Mouse (Mus musculus) layer of hippocampus, postnatal 36 days (tissue): ENCODE data around the gene Arhgap28. TPM values are rescaled to one million over a fixed set of nuclear protein-coding genes. Genes with fewer than 3 reads are reported as not detected.

Source experiments
- DNase-seq, 2 experiments: peaks; one replicate each; pipeline ENCODE4 v3.0.0; 2022
- total RNA-seq, 2 experiments: library from RNA; stranded (reverse); gene quantifications; 2 replicates each; pipeline ENCODE4 v1.2.3; 2021

Arhgap28 gene
- total RNA-seq, 2 experiments from 2014 or later, result 0.35 to 0.46 TPM

DNA sequence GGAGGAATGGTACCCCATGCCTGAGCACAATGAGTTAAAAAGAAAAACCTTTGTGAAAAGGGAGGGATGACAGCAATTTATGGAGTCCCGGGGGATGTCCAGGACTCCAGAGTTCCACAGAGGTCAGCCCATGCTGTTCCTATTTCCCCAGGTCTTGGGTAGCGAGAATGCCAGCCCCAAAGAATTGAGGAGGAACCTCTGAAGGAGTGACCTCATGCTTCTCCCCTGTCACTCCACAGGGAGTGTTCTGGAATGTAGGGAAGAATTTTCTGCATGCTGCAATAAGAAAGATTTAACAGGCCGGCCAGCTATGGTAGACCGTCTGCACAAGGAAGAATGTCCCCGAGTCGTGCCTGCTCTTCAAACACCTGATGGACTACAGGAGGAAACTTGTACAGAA is 72.5 kb downstream of the Arhgap28 start:
- DNase-seq, result no peak

DNA sequence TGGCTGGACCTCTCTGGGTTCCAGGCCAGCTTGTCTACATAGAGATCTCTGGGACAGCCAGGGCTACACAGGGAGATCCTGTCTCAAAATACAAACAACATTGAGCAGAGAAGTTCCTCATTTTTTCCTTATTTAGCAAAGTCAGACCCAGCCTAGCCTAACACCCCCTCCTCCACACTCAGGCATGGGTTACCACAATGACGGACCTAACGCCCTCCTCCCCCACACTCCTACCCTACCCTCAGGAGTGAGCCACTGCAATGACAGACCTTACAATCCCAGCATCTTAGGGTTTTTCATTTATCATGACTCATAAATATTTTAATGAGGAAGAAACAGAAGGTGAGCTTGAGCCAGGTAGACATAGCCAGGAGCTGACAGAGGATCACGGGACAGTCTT is 73.0 kb downstream of the Arhgap28 start:
- no peak for DNase-seq

DNA sequence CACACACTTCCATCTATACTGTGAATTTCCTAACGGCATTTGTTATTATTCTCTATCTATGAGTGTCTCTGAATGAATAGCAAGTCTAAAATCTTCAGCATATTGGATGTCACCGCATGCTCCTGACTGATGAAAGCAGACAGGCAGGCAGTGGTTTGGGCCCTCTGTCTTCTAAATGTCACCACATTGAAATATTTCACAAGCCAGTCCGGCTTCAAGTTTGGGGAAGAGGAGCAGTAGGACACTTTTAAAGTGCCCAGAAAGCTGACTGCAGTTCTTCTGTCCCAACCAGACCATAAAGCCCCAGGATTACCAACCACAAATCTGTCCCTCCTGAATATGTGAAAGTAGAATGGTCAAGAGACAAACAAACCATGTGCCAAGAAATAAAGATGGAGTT is 73.5 kb downstream of the Arhgap28 start:
- DNase-seq, result no peak

DNA sequence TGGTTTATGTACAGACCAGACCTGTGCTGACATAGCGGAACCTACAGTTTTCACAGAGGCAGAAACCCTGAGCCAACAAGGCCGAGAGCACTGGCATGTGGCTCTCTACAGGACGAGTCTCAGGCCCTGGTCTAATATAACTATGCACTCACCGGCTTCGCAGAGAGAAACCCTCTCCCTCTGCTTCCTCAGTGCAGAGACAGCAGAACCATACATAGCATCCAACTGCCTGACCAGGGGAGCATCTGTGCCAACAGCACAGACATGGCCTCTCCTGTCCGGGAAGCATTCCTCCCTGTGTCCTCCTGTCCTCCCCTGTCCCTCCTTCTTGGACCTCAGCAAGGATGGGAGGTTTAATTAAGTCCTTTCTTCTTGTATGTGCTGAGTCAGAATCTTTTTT is 75.6 kb downstream of the Arhgap28 start:
- DNase-seq, result no peak

DNA sequence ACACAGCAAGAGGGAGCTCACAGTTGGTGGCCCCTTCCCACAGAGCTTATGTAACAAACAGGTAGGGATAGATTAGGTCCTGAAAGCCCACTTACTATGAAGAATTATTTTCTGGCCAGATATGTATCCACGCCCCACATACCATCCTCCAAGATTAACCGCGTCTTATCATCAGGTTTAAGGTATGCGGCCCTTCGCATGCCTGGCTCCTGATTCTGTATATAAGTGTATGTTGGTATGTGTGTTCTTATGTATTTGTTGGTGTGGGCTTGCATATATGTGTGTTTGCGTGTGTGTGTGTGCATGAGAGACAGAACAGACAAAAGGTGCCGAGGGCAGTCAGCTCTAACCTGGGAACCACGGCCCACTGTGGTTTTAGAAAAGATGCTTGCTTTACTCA is 76.1 kb downstream of the Arhgap28 start:
- DNase-seq, result no peak

DNA sequence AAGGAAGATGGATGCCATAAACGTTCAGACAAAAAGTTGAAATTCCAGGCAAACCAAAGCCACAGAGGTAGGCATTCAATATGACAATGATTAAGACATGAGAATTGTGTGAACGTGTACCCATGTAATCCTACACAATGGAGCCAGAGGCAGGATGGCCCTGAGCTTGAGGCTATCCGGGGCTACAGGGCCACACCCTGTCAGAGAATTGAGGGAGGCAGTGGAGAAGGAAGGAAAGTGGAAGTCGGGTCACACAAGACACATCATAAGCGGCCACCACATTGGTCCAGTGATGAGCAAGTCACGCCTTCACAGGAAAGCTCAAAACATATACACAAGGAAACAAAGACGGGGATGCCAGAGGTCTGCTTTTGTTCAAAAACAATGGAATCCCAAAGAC is 84.0 kb downstream of the Arhgap28 start:
- DNase-seq, result no peak

DNA sequence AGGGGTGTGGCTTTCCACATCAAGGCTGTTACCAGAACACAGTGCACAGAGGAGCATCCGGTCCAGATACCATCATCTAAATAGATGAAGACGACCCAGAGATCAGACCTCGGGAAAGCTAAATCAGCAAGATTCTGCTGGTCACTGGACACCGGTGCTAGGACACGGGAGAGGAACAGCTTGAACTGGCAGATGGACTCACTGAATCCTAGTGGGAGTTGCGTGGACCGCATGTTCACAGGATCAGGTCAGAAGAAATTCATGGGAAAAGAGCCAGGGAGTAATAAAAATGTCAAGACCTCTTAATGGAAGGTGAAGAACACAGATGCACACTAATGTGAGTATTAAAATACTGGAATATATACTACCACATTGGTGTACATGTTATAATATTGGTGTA is 85.7 kb downstream of the Arhgap28 start:
- no peak for DNase-seq

DNA sequence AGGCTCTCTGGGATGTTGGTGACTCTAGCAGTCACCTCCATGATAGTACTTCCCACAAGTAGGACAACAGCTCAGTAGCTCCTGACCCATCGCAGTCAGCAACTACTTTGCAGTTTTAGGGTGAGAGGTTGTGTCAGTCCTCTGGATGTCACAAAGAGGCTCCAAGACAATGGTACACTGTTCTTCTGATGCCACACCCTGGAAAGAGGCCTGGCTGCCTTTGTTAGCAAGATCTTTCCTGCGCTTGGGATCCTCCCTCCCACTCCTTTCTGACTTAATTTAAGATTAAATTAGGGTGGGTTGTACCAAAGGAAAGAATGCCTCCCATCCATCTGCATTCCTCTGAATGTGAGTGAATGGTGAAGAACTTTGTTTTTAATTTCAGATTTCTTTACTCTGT is 87.0 kb downstream of the Arhgap28 start:
- no peak for DNase-seq

DNA sequence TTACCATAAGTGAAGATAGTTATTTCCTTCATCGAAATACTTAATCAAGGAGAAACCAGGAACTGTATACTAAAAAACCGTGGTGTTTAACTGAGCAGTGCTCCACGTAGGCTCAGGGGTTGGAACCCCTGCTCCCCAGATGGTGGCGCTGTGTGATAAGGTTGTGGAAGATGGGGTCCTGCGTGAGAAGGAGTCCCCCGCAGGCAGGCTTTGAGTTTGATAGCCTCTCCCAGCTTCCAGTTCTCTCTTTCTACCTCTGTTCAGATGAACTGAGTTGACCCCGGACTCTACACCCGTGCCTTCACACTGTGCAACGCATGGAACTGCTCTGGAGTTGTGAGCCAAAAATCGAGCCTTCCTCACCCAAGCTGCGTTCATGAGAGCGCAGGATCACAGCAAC is 91.3 kb downstream of the Arhgap28 start:
- DNase-seq, result peak in 1 of 2 experiments; percentile 8

DNA sequence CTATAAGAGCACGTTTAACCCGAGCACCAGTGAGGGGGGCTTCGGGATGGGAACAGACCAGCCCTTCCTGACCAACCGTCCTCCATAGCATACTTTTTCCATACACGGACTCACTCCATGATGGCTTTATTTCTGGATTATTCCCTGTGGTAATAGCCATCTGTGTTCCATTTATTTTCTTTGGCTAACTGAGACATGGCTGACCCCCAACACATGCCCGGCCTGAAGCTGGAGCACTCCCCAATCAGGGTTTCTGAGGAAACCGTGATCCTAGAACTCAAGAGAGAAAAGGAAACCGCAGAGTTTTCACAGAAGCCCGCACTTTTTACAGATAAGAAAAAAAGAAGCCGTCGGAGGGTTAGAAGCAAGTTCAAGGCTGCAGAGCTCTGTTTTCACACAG is 91.9 kb downstream of the Arhgap28 start:
- no peak for DNase-seq

DNA sequence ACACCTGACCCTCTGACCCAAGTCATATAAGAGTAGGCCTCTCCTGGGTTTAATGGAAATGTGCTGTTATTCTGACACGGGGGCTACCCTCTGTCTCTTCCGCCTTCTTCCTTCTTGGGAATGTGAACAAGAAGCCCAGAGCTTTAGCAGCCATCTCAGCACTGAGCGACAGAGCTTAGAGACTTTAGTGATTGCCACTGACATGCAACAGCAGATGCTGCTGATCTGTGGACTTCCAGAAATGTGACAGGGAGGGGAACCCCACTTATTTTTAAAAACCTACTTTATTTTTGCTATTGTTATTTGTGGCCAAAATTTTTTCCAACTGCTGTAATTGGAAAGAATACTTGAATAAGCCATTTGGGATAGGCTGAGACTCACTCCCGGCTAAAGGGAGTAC is 95.4 kb downstream of the Arhgap28 start:
- DNase-seq, result no peak

DNA sequence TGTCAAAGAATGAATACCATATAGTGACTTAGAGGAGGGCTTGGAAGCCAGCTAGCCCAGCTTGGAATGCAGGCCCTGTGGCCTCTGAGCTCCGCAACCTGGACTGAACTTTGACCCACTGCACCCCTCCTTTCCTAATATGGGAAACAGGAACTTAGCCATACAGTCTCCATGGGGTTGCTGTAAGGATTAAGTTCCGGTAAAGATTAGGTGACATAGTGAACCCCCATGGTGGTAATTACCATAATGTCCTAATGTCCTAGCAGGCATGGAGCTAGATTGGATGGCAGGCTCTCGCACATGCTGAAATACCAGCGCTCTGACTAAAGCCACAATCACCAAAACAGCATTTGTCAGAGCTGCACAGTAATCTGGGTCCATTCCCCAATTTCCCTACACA is 95.8 kb downstream of the Arhgap28 start:
- no peak for DNase-seq

DNA sequence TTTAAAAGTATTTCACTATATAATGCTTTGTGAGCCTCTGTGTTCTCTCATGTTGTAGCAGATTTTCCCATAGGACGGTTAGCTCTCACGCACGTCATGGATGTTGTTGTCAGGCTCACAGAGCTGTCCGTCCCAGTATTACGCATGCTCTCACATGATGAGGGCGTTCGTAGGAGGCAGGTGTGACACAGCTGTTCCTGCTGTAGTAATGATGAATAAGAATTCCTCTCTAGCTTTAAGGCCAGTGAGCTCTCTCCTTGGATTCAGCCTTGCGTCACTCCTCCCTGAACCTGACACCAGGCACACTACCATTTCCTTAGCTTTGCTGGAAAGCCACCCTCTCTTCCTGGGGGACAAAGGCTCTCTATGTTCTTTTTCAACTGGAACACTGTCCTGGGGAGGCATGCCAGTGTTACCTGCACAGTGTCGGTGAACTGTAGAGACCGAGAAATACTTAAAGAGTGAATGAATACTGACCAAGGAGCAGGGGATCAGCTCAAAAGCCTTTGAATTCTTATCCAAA is 96.3 kb downstream of the Arhgap28 start:
- DNase-seq, result no peak

DNA sequence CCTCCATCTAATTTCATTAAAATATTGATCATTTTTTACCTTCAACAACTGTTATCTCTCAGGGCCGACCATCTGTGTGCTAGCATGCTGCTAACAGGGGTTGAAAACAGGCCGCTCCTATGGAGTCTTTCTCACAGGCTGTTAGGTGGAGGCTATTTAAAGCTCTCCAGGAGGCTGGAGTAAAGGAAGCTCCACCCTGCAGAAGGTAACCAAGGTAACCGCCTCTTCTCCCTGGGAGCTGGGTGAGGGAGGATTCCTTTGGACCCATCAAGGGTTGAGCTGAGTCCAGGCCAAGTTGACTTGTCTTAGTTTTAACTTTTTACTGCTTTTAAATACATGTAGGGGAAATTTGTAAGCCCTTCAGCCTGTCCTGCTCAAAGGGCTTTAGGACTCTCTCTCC is 97.7 kb downstream of the Arhgap28 start:
- DNase-seq, result no peak

DNA sequence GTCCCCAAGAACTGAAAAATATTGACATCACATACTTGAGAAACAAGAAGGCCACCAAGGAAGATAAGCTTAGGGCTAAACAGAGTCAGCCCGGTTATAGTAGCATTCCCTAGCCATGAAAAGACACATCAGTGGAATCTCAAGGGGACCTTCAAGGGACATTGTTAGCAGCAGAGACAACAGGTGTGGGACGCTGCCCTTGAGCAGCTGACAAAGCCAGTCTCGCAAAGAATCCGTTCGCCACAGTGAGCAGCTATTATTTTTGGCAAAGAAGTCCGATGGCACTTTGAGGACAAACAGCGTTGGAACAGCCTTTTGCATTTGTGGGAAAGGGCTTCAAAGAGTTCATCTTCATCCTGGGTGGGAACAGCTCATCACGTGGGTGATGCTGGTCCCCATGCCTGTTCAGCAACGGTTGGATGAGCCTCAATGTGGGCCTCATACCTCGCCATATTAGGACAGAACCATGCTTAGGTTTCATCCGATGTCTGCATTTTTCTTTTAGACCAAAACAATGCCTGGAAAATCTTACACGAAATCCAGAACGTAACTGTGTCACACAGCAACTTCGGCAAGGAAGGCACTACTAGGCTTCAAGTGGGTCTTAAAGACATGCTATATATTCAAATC is 99.5 kb downstream of the Arhgap28 start:
- DNase-seq, result no peak

DNA sequence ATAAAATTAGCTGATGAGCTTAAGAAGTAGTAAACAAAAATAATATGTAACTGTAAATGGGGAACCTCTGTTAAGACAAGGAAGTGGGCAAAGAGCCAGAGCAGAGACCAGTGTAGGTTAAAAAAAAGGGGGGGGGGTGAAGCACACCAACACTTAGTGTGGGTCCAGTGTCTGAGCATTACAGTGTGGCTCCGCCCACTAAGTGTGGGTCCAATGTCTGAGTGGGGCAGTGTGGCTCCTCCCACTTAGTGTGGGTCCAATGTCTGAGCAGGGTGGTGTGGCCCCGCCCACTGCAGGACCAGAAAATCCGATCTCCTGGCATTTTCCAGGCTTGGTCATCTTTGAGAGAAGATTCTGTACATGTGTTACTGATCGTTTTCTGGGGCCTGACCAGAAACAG is 101.1 kb downstream of the Arhgap28 start:
- DNase-seq, result no peak

DNA sequence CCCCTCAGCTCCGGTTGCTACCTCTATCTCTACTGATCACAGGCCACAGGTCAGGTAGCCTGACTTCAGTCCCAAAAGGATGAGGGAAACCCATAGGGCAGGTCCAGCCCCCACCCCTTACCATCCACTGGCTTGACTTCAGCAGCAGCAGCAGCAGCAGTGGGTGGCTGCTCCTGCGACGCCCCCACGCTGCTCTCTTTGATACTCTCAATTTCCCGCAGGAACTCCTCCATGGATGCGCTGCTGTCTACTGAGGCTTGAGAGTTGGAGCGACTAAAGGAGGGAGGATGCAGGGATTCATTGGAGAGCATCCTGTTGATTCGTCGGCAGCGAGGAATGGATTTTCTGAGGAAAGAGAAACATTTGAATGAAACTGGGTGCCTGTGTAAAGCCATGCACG is 102.8 kb downstream of the Arhgap28 start:
- no peak for DNase-seq

DNA sequence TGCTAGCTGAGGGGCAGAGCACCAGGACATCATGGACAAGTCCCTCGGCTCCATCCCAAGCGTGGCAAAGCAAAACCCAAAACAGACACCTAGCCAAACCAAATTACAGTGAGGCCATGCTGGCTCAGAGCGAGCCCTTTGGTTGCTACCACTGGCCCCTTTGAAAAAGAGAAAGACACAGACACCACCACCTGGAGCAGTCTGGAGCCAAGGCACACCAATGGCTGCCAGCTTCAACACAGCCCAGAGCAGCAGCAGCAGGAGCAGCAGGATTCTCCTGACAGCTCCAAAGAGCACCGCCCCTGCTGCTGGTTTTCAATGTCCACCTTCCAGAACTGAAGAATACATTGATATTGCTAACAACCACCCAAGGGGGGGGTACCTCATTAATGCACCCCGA is 104.5 kb downstream of the Arhgap28 start:
- DNase-seq, result no peak

DNA sequence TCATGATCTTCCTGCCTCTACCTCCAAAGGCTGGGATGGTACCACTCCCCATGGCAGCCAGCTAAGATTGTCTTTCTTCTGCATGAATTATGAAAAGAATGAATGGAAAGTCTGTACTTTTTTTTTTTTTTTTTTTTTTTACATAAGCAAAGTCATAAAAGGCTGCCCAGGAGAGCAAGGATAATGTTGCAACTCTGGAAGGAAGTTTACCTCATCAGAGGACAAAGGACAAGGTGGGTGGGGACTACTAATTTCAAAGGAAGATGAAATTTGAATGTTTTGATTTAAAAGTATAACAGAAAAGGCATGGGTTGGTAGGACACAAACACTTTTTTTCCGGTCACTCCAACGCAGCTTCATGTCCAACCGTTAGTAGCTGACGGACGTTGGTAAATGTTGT is 107.5 kb downstream of the Arhgap28 start:
- no peak for DNase-seq

DNA sequence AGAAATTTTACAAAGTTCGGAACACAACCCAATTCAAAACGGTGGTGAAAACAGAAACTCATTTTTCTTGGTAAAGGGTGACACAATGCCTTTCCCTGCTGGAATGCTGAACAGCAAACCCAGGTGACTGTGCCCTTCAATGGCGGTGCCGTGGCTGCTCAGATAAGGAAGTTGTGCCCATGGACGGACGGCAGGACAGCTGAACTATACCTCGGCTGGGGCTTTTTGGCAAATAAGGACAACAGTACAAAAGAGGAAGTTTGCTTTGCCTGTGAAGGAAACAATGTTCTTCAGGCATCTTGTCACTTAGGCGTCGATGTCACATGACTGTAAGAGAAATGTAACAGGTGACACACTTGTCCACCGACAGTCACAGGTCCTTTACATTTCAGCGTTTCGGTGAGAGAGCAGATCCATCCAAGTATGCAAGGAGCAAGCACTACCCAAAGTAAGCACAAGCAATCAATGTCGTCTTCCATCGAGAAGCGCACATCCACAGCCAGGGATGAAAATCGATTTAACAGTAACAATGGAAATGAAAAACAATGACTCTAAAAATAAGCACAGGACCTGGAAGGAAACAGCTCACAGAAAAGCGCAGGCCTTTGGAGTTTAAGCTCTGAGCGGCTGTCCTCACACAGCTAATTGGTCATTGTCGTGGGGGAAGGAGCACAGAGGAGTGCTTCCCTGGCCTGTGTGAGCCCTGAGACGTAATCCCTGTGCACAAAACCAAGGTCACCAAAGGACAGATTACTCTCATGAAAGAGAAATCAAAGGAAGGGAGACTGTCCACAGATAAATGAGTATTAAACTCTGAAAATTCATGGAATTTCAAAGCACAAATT is 114.2 kb downstream of the Arhgap28 start:
- no peak for DNase-seq

DNA sequence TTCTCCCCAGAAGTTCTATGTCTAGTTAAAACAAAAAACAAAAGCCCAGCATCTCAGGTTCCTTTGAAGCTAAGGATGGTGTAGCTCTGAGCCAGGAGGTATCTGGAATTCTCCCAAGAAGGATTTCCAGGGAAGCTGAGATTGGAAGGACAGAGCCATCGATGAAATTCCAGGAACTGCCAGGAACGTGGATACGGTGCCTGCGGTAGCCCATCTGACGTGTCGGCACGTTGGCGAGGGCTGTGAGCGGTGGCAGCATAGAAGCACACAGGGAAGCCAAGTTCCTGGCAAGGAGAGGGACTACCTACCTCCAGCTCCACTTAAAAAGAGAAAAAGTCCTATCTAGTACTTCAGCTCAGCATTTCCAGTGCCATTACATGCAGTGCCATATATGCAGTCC is 115.8 kb downstream of the Arhgap28 start:
- no peak for DNase-seq

DNA sequence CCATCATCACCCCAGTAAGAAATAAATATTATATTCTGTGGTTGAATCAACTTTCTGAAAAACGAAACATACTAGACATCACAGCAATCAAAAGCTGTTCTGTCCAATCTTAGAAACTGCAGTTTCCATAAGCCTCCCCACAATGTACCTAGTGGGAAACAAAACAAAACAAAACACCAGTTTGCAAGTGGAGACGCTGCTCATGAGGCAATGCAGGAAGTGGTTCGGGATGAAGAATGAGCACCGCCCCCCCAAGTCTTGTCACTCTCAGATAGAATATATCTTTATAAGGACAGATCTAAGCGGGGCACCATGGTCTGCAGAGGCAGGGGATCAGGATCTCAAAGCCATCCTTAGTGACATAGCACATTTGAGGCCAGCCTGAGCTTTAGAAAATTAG is 117.6 kb downstream of the Arhgap28 start:
- no peak for DNase-seq

DNA sequence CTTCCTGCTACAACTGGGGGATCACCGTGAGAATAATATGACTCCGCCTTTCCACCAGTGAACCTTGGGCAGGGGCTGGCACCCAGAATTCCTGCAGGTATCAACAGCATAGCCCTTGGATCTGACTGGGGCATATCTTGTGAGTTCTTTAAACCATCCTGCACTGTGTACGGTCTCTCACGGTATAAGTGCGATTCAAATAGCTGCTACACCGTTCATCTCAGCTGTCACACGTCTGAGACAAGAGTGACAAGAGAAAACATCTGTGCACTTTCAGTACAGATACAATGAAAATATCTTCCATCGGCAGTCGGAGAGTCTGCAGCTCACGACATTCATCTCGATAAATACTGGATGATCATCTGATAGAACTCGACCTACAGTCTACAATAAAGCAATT is 126.3 kb downstream of the Arhgap28 start:
- no peak for DNase-seq
